Mouse (Mus musculus): ENCODE results near the gene Cpxm2. TPM values are rescaled to one million over a fixed set of nuclear protein-coding genes. Genes with fewer than 3 reads are reported as not detected.

Gene Cpxm2
- polyA plus RNA-seq, 1 experiment from 2014 or later = 2.2 TPM

DNA sequence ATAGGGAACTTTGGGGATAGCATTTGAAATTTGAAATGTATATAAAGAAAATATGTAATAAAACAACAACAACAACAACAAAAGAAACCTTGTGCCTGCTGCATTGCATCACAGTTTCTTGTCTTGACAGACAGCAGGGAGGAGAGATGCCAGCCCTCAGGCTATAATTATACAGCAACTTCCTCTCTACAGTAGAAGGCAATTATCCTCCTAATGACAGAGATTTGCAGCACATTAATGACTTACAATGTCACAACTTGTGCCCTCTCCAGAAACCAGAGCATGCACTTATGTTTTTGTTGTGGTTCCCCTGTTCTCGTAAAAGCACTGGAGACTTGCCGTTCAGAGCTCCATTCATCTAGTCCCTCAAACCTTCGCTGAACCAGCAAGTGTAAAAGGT lies 44.2 kb downstream of the Cpxm2 start:
- H3K9ac ChIP-seq (ENCODE audit: low read depth, low read length) = no peak overlapping the region
- no peak for ATAC-seq
- no peaks in the 10 kb centered on the region for H3K9me3 ChIP-seq (ENCODE audit: control insufficient read depth, low read length)
- H3K4me1 ChIP-seq (ENCODE audit: control insufficient read depth, insufficient read depth, low read depth, low read length) = no peaks in the 10 kb centered on the region
- WGBS = 68% methylated on average over 3 of the region's 3 CpGs
- no peaks in the 10 kb centered on the region for H3K36me3 ChIP-seq (ENCODE audit: control insufficient read depth, insufficient read depth, low read length)
- H3K4me2 ChIP-seq (ENCODE audit: low read length) = no peak overlapping the region
- no peaks in the 10 kb centered on the region for H3K27me3 ChIP-seq (replicated peaks; ENCODE audit: control insufficient read depth, insufficient read depth, low read length)
- H3K4me3 ChIP-seq (ENCODE audit: low read length) = no peak overlapping the region
- H3K27ac ChIP-seq (ENCODE audit: low read depth, low read length) = no peak overlapping the region

DNA sequence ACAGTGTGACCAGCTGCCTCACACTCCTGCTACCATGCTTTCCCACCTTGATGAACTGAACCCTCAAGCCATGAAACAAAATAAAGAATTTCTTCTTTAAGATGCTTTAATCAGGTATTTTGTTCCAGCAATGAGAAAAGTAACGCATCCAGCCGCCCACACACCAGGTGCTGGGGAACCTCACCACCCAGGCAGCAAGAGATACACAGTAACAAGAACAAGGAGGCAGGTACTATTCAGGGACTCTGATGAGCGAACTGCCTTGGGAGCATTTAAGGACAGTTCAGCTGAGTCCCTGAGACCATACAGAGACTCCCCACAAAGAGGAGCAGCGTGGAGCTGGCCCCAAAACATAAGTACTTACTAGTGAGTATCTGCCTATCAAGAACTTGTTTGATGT lies 47.6 kb downstream of the Cpxm2 start:
- no peak overlapping the region for H3K4me3 ChIP-seq (ENCODE audit: low read length)
- no peak for ATAC-seq
- 87% methylated on average over 4 of the region's 4 CpGs for WGBS

DNA sequence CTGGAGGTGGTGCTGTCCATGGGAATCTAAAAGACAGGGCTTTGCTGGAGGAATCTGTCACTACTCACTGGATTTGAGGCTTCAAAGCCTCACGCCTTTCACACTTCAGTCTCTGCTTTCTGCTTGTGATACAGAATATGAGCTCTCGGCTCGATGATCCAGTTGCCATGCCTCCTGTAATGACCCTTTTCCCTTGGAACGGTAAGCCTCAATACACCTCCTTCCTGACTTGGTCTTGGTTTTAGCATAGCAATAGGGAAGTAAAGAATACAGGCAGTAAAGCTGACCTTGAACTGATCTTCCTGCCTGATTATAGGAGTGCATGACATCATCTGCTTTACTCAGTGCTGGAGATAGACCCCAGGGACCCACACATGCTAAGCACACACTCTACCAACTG lies 49.2 kb downstream of the Cpxm2 start:
- no peak for ATAC-seq
- 80% methylated on average over 4 of the region's 4 CpGs for WGBS
- no peak overlapping the region for H3K4me2 ChIP-seq (ENCODE audit: low read length)
- H3K4me3 ChIP-seq (ENCODE audit: low read length) = no peak overlapping the region
- no peaks in the 10 kb centered on the region for H3K27me3 ChIP-seq (replicated peaks; ENCODE audit: control insufficient read depth, insufficient read depth, low read length)
- no peak overlapping the region for H3K27ac ChIP-seq (ENCODE audit: low read depth, low read length)
- no peak overlapping the region for H3K9ac ChIP-seq (ENCODE audit: low read depth, low read length)
- no peaks in the 10 kb centered on the region for H3K9me3 ChIP-seq (ENCODE audit: control insufficient read depth, low read length)
- no peaks in the 10 kb centered on the region for H3K4me1 ChIP-seq (ENCODE audit: control insufficient read depth, insufficient read depth, low read depth, low read length)
- H3K36me3 ChIP-seq (ENCODE audit: control insufficient read depth, insufficient read depth, low read length) = no peaks in the 10 kb centered on the region

More for the DNA sequence above, 47.6 kb downstream of the Cpxm2 start:
- no peaks in the 10 kb centered on the region for H3K27me3 ChIP-seq (replicated peaks; ENCODE audit: control insufficient read depth, insufficient read depth, low read length)
- H3K4me2 ChIP-seq (ENCODE audit: low read length) = no peak overlapping the region
- no peaks in the 10 kb centered on the region for H3K36me3 ChIP-seq (ENCODE audit: control insufficient read depth, insufficient read depth, low read length)
- H3K9ac ChIP-seq (ENCODE audit: low read depth, low read length) = no peak overlapping the region
- H3K4me1 ChIP-seq (ENCODE audit: control insufficient read depth, insufficient read depth, low read depth, low read length) = no peaks in the 10 kb centered on the region
- H3K27ac ChIP-seq (ENCODE audit: low read depth, low read length) = no peak overlapping the region
- no peaks in the 10 kb centered on the region for H3K9me3 ChIP-seq (ENCODE audit: control insufficient read depth, low read length)

DNA sequence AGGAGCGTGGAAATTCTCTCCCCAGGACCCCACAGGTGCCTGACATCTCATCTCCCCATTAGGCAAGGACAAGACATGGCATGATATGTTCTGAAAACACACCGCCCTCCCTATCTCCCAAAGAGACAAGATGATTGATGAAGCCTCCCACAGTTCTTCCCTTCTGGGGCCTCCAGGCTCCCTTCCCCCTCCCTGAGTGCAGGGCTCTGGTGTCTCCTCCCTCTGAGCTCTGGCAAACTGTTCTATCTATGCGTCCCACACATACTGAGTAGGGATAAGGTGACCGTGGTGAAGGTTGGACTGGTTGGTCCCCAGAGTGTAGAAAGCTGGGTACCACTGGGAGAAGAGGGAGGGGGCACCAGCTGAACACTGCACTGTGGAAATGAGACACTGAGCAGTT lies 56.1 kb downstream of the Cpxm2 start:
- Histone ChIP-seq H3K27me3 (replicated peaks; ENCODE audit: control insufficient read depth, insufficient read depth, low read length) (no peaks in the 10 kb centered on the region), H3K27ac (ENCODE audit: low read depth, low read length) (no peak overlapping the region), H3K4me1 (ENCODE audit: control insufficient read depth, insufficient read depth, low read depth, low read length) (no peaks in the 10 kb centered on the region), H3K36me3 (ENCODE audit: control insufficient read depth, insufficient read depth, low read length) (no peaks in the 10 kb centered on the region), H3K4me2 (ENCODE audit: low read length) (no peak overlapping the region), H3K9ac (ENCODE audit: low read depth, low read length) (no peak overlapping the region), H3K4me3 (ENCODE audit: low read length) (no peak overlapping the region), H3K9me3 (ENCODE audit: control insufficient read depth, low read length) (no peaks in the 10 kb centered on the region)
- ATAC-seq = no peak
- 67% methylated on average over 4 of the region's 4 CpGs for WGBS

DNA sequence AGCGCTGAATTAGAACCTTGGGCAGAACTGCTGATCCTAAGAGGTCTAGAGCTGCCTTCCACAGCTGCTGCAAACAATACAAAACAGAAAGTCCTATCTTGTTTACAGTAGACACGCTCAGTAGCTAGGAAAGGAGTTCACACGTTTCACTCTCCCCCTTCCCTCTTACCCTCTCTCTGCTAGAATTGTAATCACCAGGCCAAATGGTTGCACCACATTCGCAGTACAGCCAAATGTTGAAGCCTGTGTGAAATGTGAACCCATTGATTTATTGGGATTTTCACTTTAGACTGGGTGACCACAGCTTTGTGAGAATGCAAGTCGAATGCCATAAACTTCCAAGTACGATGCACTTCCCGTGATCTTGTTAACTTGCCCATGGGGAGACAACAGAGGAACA lies 59.9 kb downstream of the Cpxm2 start:
- ATAC-seq = no peak
- H3K4me3 ChIP-seq (ENCODE audit: low read length) = no peak overlapping the region
- no peak overlapping the region for H3K9ac ChIP-seq (ENCODE audit: low read depth, low read length)
- H3K4me2 ChIP-seq (ENCODE audit: low read length) = no peak overlapping the region
- H3K27ac ChIP-seq (ENCODE audit: low read depth, low read length) = no peak overlapping the region
- no peaks in the 10 kb centered on the region for H3K9me3 ChIP-seq (ENCODE audit: control insufficient read depth, low read length)
- H3K4me1 ChIP-seq (ENCODE audit: control insufficient read depth, insufficient read depth, low read depth, low read length) = no peaks in the 10 kb centered on the region
- no peaks in the 10 kb centered on the region for H3K36me3 ChIP-seq (ENCODE audit: control insufficient read depth, insufficient read depth, low read length)
- WGBS = 80% methylated on average over 7 of the region's 7 CpGs
- no peaks in the 10 kb centered on the region for H3K27me3 ChIP-seq (replicated peaks; ENCODE audit: control insufficient read depth, insufficient read depth, low read length)

DNA sequence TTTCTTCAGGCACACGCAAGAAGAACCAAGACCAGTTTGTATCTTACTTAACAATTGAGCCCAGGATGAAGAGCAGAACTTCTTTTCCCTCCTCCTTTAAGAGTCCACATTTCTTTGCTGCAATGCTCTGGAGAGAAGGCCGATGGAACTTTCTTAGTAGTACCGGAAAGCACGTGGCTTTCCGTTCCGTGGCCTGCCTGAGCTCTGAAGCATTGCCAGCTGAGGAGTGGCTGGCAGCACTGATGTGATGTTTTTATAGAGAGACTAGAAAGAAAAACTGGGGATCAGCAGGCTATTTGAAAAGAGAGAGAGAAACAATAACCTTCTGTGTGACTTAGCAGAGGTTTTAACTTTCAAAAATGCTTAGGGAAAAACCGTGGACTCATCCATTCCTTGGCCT lies 63.0 kb downstream of the Cpxm2 start:
- Histone ChIP-seq H3K9ac (ENCODE audit: low read depth, low read length) (no peak overlapping the region), H3K9me3 (ENCODE audit: control insufficient read depth, low read length) (no peaks in the 10 kb centered on the region), H3K4me3 (ENCODE audit: low read length) (no peak overlapping the region), H3K4me1 (ENCODE audit: control insufficient read depth, insufficient read depth, low read depth, low read length) (no peaks in the 10 kb centered on the region), H3K36me3 (ENCODE audit: control insufficient read depth, insufficient read depth, low read length) (no peaks in the 10 kb centered on the region), H3K27me3 (replicated peaks; ENCODE audit: control insufficient read depth, insufficient read depth, low read length) (no peaks in the 10 kb centered on the region), H3K27ac (ENCODE audit: low read depth, low read length) (no peak overlapping the region), H3K4me2 (ENCODE audit: low read length) (no peak overlapping the region)
- no peak for ATAC-seq
- WGBS = 83% methylated on average over 7 of the region's 7 CpGs

DNA sequence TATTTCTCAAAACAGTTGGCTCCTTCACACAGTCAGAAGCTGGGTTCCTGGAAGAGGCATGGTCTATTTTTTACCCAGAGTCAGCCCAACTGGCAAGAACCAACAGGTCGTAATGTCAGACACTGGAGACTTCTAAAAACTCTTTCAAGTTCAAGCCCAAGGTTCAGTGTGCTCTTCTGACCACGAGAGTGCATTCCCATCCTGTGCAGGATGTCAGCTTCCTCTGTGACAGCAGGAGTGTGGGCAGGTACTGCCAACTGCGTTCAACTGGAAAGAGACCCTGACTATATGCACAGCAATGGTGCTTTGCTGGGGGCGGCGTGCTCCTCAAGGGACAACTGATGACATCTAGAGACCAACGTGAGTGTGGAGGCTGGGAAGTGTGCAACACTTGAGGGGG lies 65.9 kb downstream of the Cpxm2 start:
- Histone ChIP-seq H3K27ac (ENCODE audit: low read depth, low read length) (no peak overlapping the region), H3K4me3 (ENCODE audit: low read length) (no peak overlapping the region), H3K4me2 (ENCODE audit: low read length) (no peak overlapping the region), H3K36me3 (ENCODE audit: control insufficient read depth, insufficient read depth, low read length) (no peaks in the 10 kb centered on the region), H3K27me3 (replicated peaks; ENCODE audit: control insufficient read depth, insufficient read depth, low read length) (no peaks in the 10 kb centered on the region), H3K4me1 (ENCODE audit: control insufficient read depth, insufficient read depth, low read depth, low read length) (no peaks in the 10 kb centered on the region), H3K9ac (ENCODE audit: low read depth, low read length) (no peak overlapping the region), H3K9me3 (ENCODE audit: control insufficient read depth, low read length) (no peaks in the 10 kb centered on the region)
- ATAC-seq = no peak
- 77% methylated on average over 6 of the region's 6 CpGs for WGBS

DNA sequence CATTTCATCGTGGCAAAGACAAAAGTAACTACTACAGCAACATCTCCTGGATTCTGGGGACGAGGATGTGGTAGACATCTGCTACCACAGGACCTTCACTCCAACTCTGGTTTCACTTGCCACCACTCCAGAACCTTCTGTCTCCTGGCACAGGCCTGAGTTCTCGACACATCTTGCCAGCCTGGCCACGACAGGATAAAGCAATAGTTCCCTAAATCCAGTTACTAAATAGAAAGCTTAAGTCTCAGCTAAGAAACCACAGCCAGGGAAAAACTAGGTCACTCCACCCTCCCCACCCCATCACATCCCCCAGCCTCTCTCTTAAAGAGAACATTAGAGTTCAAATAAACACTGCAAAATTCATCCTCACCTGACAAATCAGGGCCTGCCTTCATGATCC lies 66.4 kb downstream of the Cpxm2 start:
- Histone ChIP-seq H3K9ac (ENCODE audit: low read depth, low read length) (no peak overlapping the region), H3K9me3 (ENCODE audit: control insufficient read depth, low read length) (no peaks in the 10 kb centered on the region), H3K36me3 (ENCODE audit: control insufficient read depth, insufficient read depth, low read length) (no peaks in the 10 kb centered on the region), H3K4me1 (ENCODE audit: control insufficient read depth, insufficient read depth, low read depth, low read length) (no peaks in the 10 kb centered on the region), H3K4me3 (ENCODE audit: low read length) (no peak overlapping the region), H3K4me2 (ENCODE audit: low read length) (no peak overlapping the region), H3K27ac (ENCODE audit: low read depth, low read length) (no peak overlapping the region), H3K27me3 (replicated peaks; ENCODE audit: control insufficient read depth, insufficient read depth, low read length) (no peaks in the 10 kb centered on the region)
- WGBS = 81% methylated on average over 4 of the region's 4 CpGs
- ATAC-seq = no peak

DNA sequence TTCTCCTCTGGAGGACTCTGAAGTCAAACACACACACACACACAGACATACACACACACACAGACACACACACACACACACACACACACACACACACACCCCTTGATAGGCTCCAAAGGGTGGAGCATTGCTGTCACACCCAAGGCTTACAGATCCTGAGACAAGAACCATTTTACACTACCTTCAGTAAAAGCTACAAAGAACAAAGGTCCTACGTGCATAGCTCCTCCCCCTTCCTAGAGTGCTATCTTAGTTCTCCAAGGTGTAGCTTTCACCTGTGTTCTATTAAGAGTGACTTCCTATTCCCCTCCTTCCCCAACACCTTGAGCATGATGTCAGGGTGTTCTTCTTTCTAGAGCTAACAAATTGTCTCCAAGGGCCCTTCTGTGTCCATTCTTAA lies 78.7 kb downstream of the Cpxm2 start:
- ATAC-seq = no peak
- Histone ChIP-seq H3K27ac (ENCODE audit: low read depth, low read length) (no peak overlapping the region), H3K27me3 (replicated peaks; ENCODE audit: control insufficient read depth, insufficient read depth, low read length) (no peaks in the 10 kb centered on the region), H3K36me3 (ENCODE audit: control insufficient read depth, insufficient read depth, low read length) (no peaks in the 10 kb centered on the region), H3K9ac (ENCODE audit: low read depth, low read length) (no peak overlapping the region), H3K4me3 (ENCODE audit: low read length) (no peak overlapping the region), H3K9me3 (ENCODE audit: control insufficient read depth, low read length) (no peaks in the 10 kb centered on the region), H3K4me1 (ENCODE audit: control insufficient read depth, insufficient read depth, low read depth, low read length) (no peaks in the 10 kb centered on the region), H3K4me2 (ENCODE audit: low read length) (no peak overlapping the region)
- WGBS = 78% methylated on average over 1 of the region's 1 CpGs

DNA sequence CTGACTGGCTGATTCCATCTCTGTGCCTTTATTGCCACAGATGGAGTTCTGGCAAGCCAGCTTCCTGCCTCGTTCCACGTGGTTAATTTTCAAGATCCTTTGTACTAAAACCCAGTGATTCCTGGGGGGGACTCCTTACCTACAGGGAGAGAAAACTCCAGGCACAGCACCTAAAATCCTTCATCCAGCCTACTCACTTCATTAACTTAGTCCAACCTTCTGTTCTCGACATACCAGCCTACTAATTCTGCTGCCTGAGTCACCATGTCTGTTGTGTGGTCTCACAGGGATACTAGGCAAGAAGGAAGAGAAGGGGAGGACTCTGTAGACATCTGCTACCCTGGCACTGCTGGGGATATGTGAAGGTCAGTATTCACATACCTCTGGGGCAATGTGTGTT lies 80.0 kb downstream of the Cpxm2 start:
- Histone ChIP-seq H3K4me1 (ENCODE audit: control insufficient read depth, insufficient read depth, low read depth, low read length) (no peaks in the 10 kb centered on the region), H3K27me3 (replicated peaks; ENCODE audit: control insufficient read depth, insufficient read depth, low read length) (no peaks in the 10 kb centered on the region), H3K9me3 (ENCODE audit: control insufficient read depth, low read length) (no peaks in the 10 kb centered on the region), H3K4me3 (ENCODE audit: low read length) (no peak overlapping the region), H3K36me3 (ENCODE audit: control insufficient read depth, insufficient read depth, low read length) (no peaks in the 10 kb centered on the region), H3K4me2 (ENCODE audit: low read length) (no peak overlapping the region), H3K27ac (ENCODE audit: low read depth, low read length) (no peak overlapping the region), H3K9ac (ENCODE audit: low read depth, low read length) (no peak overlapping the region)
- WGBS = 68% methylated on average over 3 of the region's 3 CpGs
- ATAC-seq = no peak
